Mouse (Mus musculus): ENCODE data around the gene Gpr137.

The Gpr137 gene

GRCm38 (mm10) chr19:6941372-6942248 is 670 bp downstream of the Gpr137 start, which contains the start of gene Bad:
Bad (plus strand) TSS chr19:6941861.
- DNase-seq (ENCODE audit: low read depth, low spot score): peak; percentile 95

GRCm38 (mm10) chr19:6940396-6941351 is 1.6 kb downstream of the Gpr137 start:
- no peak for DNase-seq (ENCODE audit: low read depth, low spot score)

- DNase-seq (ENCODE audit: low read depth, low spot score): no peak
These were observed 2.9 kb downstream of the Gpr137 start for GRCm38 (mm10) chr19:6939106-6940002.

- DNase-seq (ENCODE audit: low read depth, low spot score): no peak
These were observed 4.5 kb downstream of the Gpr137 start for GRCm38 (mm10) chr19:6937541-6938465.

DNA sequence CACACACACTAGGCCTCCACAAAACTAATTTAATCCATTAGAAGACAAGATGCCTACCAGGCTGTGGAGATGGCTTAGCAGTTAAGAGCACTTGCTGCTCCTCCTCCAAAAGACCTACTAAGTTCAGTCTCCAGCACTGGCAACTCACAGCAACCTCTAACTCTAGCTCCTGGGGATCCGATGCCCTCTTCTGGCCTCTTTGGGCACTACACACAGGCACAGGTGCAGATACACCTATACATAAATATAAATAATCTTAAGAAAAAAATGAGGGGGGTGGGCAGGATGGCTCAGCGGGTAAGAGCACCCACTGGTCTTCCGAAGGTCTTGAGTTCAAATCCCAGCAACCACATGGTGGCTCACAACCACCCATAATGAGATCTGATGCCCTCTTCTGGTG is 6.0 kb downstream of the Gpr137 start:
- no peak for DNase-seq (ENCODE audit: low read depth, low spot score)

DNA sequence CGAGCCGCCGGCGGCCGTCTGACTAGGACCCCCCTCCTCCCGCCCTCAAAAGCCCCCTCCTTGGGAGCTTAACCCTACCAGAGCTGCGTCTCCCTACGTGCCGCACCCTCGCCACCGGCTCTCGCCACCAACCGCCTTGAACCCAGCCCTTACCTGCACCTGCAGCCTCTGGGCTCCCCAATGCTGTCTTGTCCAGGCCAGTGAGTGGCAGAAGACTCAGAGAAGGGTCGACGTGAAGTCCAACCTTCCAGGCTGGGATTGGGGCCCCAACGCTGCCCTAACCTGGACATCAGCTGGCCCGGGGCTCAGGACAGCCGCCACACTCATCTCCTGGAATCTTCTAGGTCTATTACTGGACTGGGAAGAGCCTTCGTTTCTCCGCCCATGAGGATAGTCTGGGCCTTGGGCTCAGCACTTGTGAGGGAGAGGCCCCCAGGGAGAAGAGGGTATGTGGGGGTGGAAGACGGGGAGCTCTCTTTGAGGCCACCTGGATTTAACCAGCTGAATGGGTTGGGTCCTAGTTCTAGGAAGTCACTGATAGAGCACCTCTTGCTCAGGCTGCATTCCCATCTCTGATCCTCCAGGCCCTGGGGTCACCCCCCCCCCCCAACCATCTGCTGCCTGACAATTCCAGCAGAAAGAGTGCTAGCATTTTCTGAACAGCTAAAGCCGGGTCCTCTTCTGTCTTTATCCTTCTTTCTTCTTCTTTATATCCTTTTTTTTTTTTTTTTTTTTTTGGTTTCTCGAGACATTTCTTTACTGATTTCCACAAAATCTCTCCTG is 7.9 kb downstream of the Gpr137 start, which contains the start of gene Kcnk4:
Gene Kcnk4 (minus strand): TSS at position 321 of the 783 bp plus-strand sequence.
- DNase-seq (ENCODE audit: low read depth, low spot score): no peak

DNA sequence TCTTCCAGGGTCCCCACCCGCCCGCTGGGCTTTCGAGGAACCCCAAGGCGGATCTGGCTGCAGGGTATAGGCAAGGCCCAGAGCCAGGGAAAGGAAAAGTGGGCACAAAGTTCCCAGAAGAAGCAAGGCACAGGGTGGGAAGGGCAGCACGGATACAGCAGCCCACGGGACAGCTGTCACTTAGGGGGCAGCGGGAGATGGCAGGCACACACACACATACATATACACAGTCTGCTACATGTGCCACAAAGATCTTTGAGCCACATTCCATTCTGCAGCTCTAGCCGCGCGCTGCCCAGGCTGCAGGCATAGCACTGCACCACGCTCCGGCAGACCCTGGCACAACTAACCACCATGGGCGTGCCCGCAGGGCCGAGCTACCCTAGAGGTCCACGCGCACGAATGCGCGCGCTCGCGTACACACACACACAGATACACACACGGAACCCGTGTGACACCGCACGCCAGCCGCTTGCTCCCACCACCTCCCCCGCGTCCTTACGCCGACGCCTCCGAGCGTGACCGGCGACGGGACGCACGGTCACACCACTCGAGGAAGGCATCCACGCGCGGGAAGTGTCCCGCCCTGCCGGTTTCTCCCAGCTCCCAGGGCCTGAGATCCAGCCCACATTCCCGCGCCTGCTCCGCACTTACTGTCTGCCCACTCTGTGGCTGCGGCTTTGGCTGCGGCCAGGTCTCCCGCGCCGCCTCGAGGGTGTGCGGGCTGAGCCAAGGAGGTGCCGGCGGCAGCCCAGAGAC is 8.7 kb downstream of the Gpr137 start:
- no peak for DNase-seq (ENCODE audit: low read depth, low spot score)

DNA sequence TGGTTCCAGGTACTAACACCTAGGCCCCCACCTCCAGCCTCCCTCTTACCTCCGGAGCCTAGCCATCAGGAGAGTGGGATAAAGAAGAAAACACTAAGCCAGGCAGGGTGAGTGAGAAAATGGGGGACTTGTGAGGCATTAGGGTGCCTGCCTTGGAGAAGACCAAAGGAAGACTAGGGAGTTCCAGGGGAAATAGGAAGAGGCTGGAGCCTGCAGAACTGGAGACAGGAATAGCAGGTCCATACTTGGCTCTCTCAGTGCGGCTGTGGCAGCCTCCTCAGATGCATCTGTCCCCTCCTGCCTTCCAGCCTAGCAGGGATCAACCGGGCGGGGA is 9.2 kb downstream of the Gpr137 start:
- no peak for DNase-seq (ENCODE audit: low read depth, low spot score)

DNA sequence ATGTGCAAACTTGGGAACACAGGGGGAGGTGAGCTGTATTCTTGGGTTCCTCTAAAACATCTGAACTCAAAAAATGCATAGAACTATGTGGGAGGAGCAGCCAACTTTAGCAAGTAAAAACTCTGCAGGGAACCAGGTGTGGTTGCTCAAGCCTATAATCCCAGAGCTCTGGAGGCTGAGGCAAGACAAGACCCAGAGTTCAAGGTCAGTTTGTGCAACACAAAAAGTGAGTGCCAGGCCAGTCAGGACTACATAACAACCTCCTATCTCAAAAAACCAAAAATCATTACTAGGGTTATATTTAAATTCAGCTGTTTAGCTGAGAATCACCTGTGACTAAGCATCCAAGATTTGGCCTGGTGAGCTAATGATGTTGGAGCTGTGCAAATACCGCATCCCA is 10.3 kb downstream of the Gpr137 start:
- no peak for DNase-seq (ENCODE audit: low read depth, low spot score)

- no peak for DNase-seq (ENCODE audit: low read depth, low spot score)
These were observed 11.3 kb downstream of the Gpr137 start for GRCm38 (mm10) chr19:6931002-6931401.

DNA sequence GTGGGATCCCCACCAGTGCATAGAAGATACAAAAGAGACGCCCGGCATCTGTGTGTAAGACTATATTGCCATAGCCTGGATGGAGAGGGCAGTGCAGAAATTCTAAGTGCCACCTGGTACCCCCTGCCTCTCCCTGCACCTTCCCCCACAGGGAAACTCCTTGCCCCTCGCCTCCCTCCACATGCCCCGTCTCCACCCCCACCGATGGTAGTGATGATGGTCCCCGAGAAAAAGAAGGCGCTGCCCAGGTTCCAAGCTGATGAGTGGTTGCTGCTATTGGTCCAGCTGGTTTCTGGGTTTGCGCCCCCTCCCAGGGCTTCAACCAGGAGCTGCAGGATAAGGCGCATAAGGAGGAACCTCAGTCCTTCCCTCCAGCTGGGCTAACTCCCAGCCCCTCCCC is 14.2 kb downstream of the Gpr137 start:
- DNase-seq (ENCODE audit: low read depth, low spot score): no peak

- no peak for DNase-seq (ENCODE audit: low read depth, low spot score)
These were observed 15.6 kb downstream of the Gpr137 start for GRCm38 (mm10) chr19:6926559-6927255.

GRCm38 (mm10) chr19:6925611-6926329 is 16.5 kb downstream of the Gpr137 start:
- DNase-seq (ENCODE audit: low read depth, low spot score): no peak

DNA sequence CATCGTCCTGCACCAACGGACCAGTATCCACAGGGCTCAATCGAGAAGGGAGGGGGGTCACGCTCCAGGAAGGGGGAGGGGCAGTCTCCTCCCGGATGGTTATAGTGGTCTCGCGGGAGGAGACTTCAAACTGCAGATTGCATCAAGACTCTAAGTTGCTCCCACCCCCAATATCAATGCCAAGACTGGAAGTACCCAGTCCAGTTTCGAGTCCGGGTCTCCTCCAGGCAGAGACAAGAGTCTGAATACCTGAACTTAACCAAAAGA is 17.0 kb downstream of the Gpr137 start, which contains the start of gene Catsperz:
Gene Catsperz (minus strand): TSS at position 74 of the 267 bp plus-strand sequence.
- DNase-seq (ENCODE audit: low read depth, low spot score): no peak

- no peak for DNase-seq (ENCODE audit: low read depth, low spot score)
These were observed 17.6 kb downstream of the Gpr137 start for GRCm38 (mm10) chr19:6924461-6925306.

DNA sequence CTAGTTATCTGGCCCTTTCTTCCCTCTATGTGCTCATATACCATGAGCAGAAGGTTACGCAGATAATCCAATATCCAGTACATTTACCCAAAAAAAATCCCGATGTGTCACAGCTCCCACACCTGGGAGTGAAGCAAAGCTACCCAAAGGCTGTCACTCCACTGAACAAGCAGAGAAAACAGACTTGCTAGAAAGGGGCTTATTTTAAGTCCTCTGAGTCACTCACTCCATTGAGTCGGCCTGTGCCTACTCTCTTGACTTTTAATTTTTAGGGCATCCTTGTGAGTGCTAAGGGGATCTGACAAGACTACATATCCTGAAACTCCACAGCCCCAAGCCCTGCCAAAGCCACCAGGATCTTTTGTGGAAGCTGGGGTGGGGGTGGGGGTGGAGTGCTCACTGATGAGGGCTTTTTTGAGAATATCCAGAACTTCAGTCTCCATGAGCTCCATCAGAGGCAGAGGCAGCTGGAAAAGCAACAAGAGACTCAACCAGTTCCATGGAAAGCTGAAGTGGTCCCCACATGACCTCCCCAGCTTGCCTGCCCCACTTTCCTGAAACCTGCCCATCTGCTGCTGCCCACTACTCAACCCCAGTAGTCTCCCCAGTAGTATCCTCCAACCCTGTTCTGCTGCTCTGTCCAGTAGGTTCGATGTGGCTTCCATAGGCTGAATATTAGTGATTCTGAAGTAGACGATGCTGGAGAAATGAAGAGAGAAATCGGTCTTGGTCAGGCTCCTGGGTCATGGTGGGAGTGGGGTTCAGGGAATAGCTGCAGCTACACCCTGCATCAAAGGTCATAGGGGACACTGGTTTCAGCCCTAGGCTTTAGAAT is 19.2 kb downstream of the Gpr137 start:
- DNase-seq (ENCODE audit: low read depth, low spot score): no peak

Measured in skeletal muscle tissue, adult 2 months (tissue).